Mouse (Mus musculus): ENCODE data around the gene Mbl1. TPM values are rescaled to one million over a fixed set of nuclear protein-coding genes. Genes with fewer than 3 reads are reported as not detected.

The Mbl1 gene
- polyA plus RNA-seq, 1 experiment from 2014 or later = 36.5 TPM

- 66% methylated on average over 1 of the region's 1 CpGs for WGBS (ENCODE audit: insufficient replicate concordance)
- H3K4me3 ChIP-seq (ENCODE audit: low read depth, low read length) = no peak overlapping the region
- no peak overlapping the region for H3K4me2 ChIP-seq (ENCODE audit: low read depth, low read length)
- H3K27ac ChIP-seq (ENCODE audit: low read length) = no peak overlapping the region
- no peaks in the 10 kb centered on the region for H3K4me1 ChIP-seq (ENCODE audit: control insufficient read depth, low read depth, low read length)
- H3K9ac ChIP-seq (ENCODE audit: low read depth, low read length) = no peak overlapping the region
- H3K36me3 ChIP-seq (ENCODE audit: control insufficient read depth, insufficient read depth) = no peaks in the 10 kb centered on the region
- no peaks in the 10 kb centered on the region for H3K9me3 ChIP-seq (replicated peaks; ENCODE audit: control insufficient read depth, low read length)
- ATAC-seq (ENCODE audit: low read depth) = no peak
- H3K27me3 ChIP-seq (ENCODE audit: control insufficient read depth, insufficient read depth, low read depth, low read length) = no peaks in the 10 kb centered on the region
Measured at GRCm38 (mm10) chr14:41168567-41168966, 17.3 kb downstream of the Mbl1 start.

GRCm38 (mm10) chr14:41170514-41170913 lies 19.3 kb downstream of the Mbl1 start:
- Histone ChIP-seq H3K27me3 (ENCODE audit: control insufficient read depth, insufficient read depth, low read depth, low read length) (no peaks in the 10 kb centered on the region), H3K4me3 (ENCODE audit: low read depth, low read length) (no peak overlapping the region), H3K4me2 (ENCODE audit: low read depth, low read length) (no peak overlapping the region), H3K9ac (ENCODE audit: low read depth, low read length) (no peak overlapping the region), H3K36me3 (ENCODE audit: control insufficient read depth, insufficient read depth) (no peaks in the 10 kb centered on the region), H3K4me1 (ENCODE audit: control insufficient read depth, low read depth, low read length) (no peaks in the 10 kb centered on the region), H3K9me3 (replicated peaks; ENCODE audit: control insufficient read depth, low read length) (no peaks in the 10 kb centered on the region), H3K27ac (ENCODE audit: low read length) (no peak overlapping the region)
- WGBS (ENCODE audit: insufficient replicate concordance) = 46% methylated on average over 2 of the region's 2 CpGs
- no peak for ATAC-seq (ENCODE audit: low read depth)

GRCm38 (mm10) chr14:41174802-41175201 lies 23.5 kb downstream of the Mbl1 start:
- Histone ChIP-seq H3K36me3 (ENCODE audit: control insufficient read depth, insufficient read depth) (no peaks in the 10 kb centered on the region), H3K4me1 (ENCODE audit: control insufficient read depth, low read depth, low read length) (no peaks in the 10 kb centered on the region), H3K27ac (ENCODE audit: low read length) (no peak overlapping the region), H3K4me2 (ENCODE audit: low read depth, low read length) (no peak overlapping the region), H3K27me3 (ENCODE audit: control insufficient read depth, insufficient read depth, low read depth, low read length) (no peaks in the 10 kb centered on the region), H3K9ac (ENCODE audit: low read depth, low read length) (no peak overlapping the region), H3K4me3 (ENCODE audit: low read depth, low read length) (no peak overlapping the region), H3K9me3 (replicated peaks; ENCODE audit: control insufficient read depth, low read length) (no peaks in the 10 kb centered on the region)
- WGBS (ENCODE audit: insufficient replicate concordance) = 28% methylated on average over 1 of the region's 1 CpGs
- ATAC-seq (ENCODE audit: low read depth) = 0 out of 2 replicates have a peak, but pooled peaks have one; percentile 24

GRCm38 (mm10) chr14:41185059-41185821 lies 34.0 kb downstream of the Mbl1 start, which contains the start of gene Sftpd:
Gene Sftpd, minus strand, starts transcription at chr14:41185149.
- no peak within 1 kb of the TSS for H3K9ac ChIP-seq (ENCODE audit: low read depth, low read length)
- no peak within 1 kb of the TSS for H3K27ac ChIP-seq (ENCODE audit: low read length)
- no peak for ATAC-seq (ENCODE audit: low read depth)
- 48% methylated on average over 4 of the region's 4 CpGs for WGBS (ENCODE audit: insufficient replicate concordance)
- no peaks in the 10 kb centered on the region for H3K36me3 ChIP-seq (ENCODE audit: control insufficient read depth, insufficient read depth)
- H3K9me3 ChIP-seq (replicated peaks; ENCODE audit: control insufficient read depth, low read length) = no peaks in the 10 kb centered on the region; the same call in 1 of the 2 replicates
- H3K4me1 ChIP-seq (ENCODE audit: control insufficient read depth, low read depth, low read length) = no peaks in the 10 kb centered on the region
- no peak within 1 kb of the TSS for H3K4me2 ChIP-seq (ENCODE audit: low read depth, low read length)
- H3K27me3 ChIP-seq (ENCODE audit: control insufficient read depth, insufficient read depth, low read depth, low read length) = no peaks in the 10 kb centered on the region
- no peak within 1 kb of the TSS for H3K4me3 ChIP-seq (ENCODE audit: low read depth, low read length)

- no peak overlapping the region for H3K27ac ChIP-seq (ENCODE audit: low read length)
- no peak overlapping the region for H3K9ac ChIP-seq (ENCODE audit: low read depth, low read length)
- H3K4me3 ChIP-seq (ENCODE audit: low read depth, low read length) = no peak overlapping the region
- no peaks in the 10 kb centered on the region for H3K4me1 ChIP-seq (ENCODE audit: control insufficient read depth, low read depth, low read length)
- H3K27me3 ChIP-seq (ENCODE audit: control insufficient read depth, insufficient read depth, low read depth, low read length) = no peaks in the 10 kb centered on the region
- H3K36me3 ChIP-seq (ENCODE audit: control insufficient read depth, insufficient read depth) = no peaks in the 10 kb centered on the region
- no peak overlapping the region for H3K4me2 ChIP-seq (ENCODE audit: low read depth, low read length)
- no peak for ATAC-seq (ENCODE audit: low read depth)
- 61% methylated on average over 2 of the region's 2 CpGs for WGBS (ENCODE audit: insufficient replicate concordance)
- peaks cover 2% of the 10 kb centered on the region for H3K9me3 ChIP-seq (replicated peaks; ENCODE audit: control insufficient read depth, low read length)
Measured at GRCm38 (mm10) chr14:41189496-41189895, 38.2 kb downstream of the Mbl1 start.

GRCm38 (mm10) chr14:41198037-41198730 lies 46.9 kb downstream of the Mbl1 start:
- Histone ChIP-seq H3K36me3 (ENCODE audit: control insufficient read depth, insufficient read depth) (no peaks in the 10 kb centered on the region), H3K27ac (ENCODE audit: low read length) (no peak overlapping the region), H3K4me1 (ENCODE audit: control insufficient read depth, low read depth, low read length) (no peaks in the 10 kb centered on the region), H3K4me3 (ENCODE audit: low read depth, low read length) (no peak overlapping the region), H3K27me3 (ENCODE audit: control insufficient read depth, insufficient read depth, low read depth, low read length) (no peaks in the 10 kb centered on the region), H3K9ac (ENCODE audit: low read depth, low read length) (no peak overlapping the region), H3K4me2 (ENCODE audit: low read depth, low read length) (no peak overlapping the region), H3K9me3 (replicated peaks; ENCODE audit: control insufficient read depth, low read length) (no peaks in the 10 kb centered on the region)
- peak; percentile 54 for ATAC-seq (ENCODE audit: low read depth)
- 32% methylated on average over 6 of the region's 6 CpGs for WGBS (ENCODE audit: insufficient replicate concordance)

Other genes starting within 250 kb of the Mbl1 start
- gene Tspan14, start 184.7 kb upstream of the Mbl1 start, polyA plus RNA-seq (2015; fragmentation: Nextera tagmentation; extraction: Ambion mirVana) = 29.1 and 30.0 TPM in 2 replicates
- gene Fam213a, start 137.7 kb upstream of the Mbl1 start, polyA plus RNA-seq (2015; fragmentation: Nextera tagmentation; extraction: Ambion mirVana) = 92.7 and 96.5 TPM in 2 replicates
- gene Dydc2, start 82.2 kb upstream of the Mbl1 start, polyA plus RNA-seq (2015; fragmentation: Nextera tagmentation; extraction: Ambion mirVana) = not detected in 2 replicates
- not detected in 2 replicates for gene Dydc1, start 78.5 kb upstream of the Mbl1 start, polyA plus RNA-seq (2015; fragmentation: Nextera tagmentation; extraction: Ambion mirVana)
- 111 and 144 TPM in 2 replicates for gene Mat1a, start 46.4 kb upstream of the Mbl1 start, polyA plus RNA-seq (2015; fragmentation: Nextera tagmentation; extraction: Ambion mirVana)
- gene Sftpa1, start 19.7 kb upstream of the Mbl1 start, polyA plus RNA-seq (2015; fragmentation: Nextera tagmentation; extraction: Ambion mirVana) = 0.11 and 0.21 TPM in 2 replicates
- gene Sftpd, start 33.7 kb downstream of the Mbl1 start, polyA plus RNA-seq (2015; fragmentation: Nextera tagmentation; extraction: Ambion mirVana) = 0.17 and 0.28 TPM in 2 replicates
- not detected in 2 replicates for gene Gm2832, start 127.3 kb downstream of the Mbl1 start, polyA plus RNA-seq (2015; fragmentation: Nextera tagmentation; extraction: Ambion mirVana)
- gene Gm5798, start 197.2 kb downstream of the Mbl1 start, polyA plus RNA-seq (2015; fragmentation: Nextera tagmentation; extraction: Ambion mirVana) = not detected in 2 replicates
- not detected in 2 replicates for gene Gm7945, start 234.9 kb downstream of the Mbl1 start, polyA plus RNA-seq (2015; fragmentation: Nextera tagmentation; extraction: Ambion mirVana)